Mouse (Mus musculus): Measurements from ENCODE around the gene 1700040F15Rik.
"Not testable (repeated sequence)": the region's sequence is repeated elsewhere in the genome, so short reads cannot be mapped to it uniquely, and the experiment has no call there.

The 1700040F15Rik gene

GRCm38 (mm10) chrY:61101947-61102346 is at the start of gene 1700040F15Rik:
Gene 1700040F15Rik (plus strand): TSS chrY:61102247.
- DNase-seq (ENCODE audit: low spot score in 2 of 2) = not testable (repeated sequence)
